Mouse (Mus musculus) limb, embryonic 14.5 days (tissue): ENCODE measurements around the gene Hspb9. TPM values are rescaled to one million over a fixed set of nuclear protein-coding genes. Genes with fewer than 3 reads are reported as not detected.

Experiments used
- ATAC-seq: fragments of 200-750 bp; cut with Nextera tagmentation; 2 replicates; pipeline ENCODE4 v1.8.0; 2017; ENCODE audit warnings: low read depth, moderate number of reproducible peaks, moderate TSS enrichment; ENCODE audit not compliant: low FRiP score
- DNase-seq: peaks from one replicate; pipeline ENCODE4 v3.0.0-alpha.2; 2015; ENCODE audit warnings: low spot score
- H3K27ac ChIP-seq: fragments of 300-500 bp; sonication (generic); replicated peaks from 2 replicates; pipeline ENCODE4 v1.5.1; 2014; ENCODE audit warnings: low read depth, mild to moderate bottlenecking, low read length, moderate library complexity, mixed read lengths
- H3K27me3 ChIP-seq: fragments of 300-500 bp; sonication (generic); 2 replicates; pipeline ENCODE4 v1.6.1; 2014; ENCODE audit warnings: low read length, mixed read lengths; ENCODE audit not compliant: control insufficient read depth, insufficient read depth
- H3K36me3 ChIP-seq: fragments of 300-500 bp; sonication (generic); 2 replicates; pipeline ENCODE4 v1.6.1; 2014; ENCODE audit warnings: mild to moderate bottlenecking, low read length, moderate library complexity, mixed read lengths; ENCODE audit not compliant: control insufficient read depth, insufficient read depth
- H3K4me1 ChIP-seq: fragments of 300-500 bp; sonication (generic); 2 replicates; pipeline ENCODE4 v1.6.1; 2014; ENCODE audit warnings: antibody characterized with exemption, low read length, mixed read lengths; ENCODE audit not compliant: control insufficient read depth, insufficient read depth
- H3K4me2 ChIP-seq: fragments of 300-500 bp; sonication (generic); replicated peaks from 2 replicates; pipeline ENCODE4 v1.6.1; 2014; ENCODE audit warnings: low read depth, mild to moderate bottlenecking, low read length, moderate library complexity; ENCODE audit not compliant: severe bottlenecking
- H3K4me3 ChIP-seq: fragments of 300-500 bp; sonication (generic); replicated peaks from 2 replicates; pipeline ENCODE4 v1.5.1; 2014; ENCODE audit warnings: low read length
- H3K9ac ChIP-seq: fragments of 300-500 bp; sonication (generic); 2 replicates; pipeline ENCODE4 v1.6.1; 2014; ENCODE audit warnings: mild to moderate bottlenecking, low read depth, low read length, moderate library complexity; ENCODE audit not compliant: severe bottlenecking
- H3K9me3 ChIP-seq: fragments of 300-500 bp; sonication (generic); 2 replicates; pipeline ENCODE4 v1.6.1; 2016; ENCODE audit warnings: low read length; ENCODE audit not compliant: control insufficient read depth
- POLR2A ChIP-seq: fragments of 200-500 bp; IDR thresholded peaks from 2 replicates; pipeline ENCODE4 v1.8.0; 2012; ENCODE audit warnings: inconsistent platforms, mild to moderate bottlenecking, moderate library complexity, borderline replicate concordance; ENCODE audit not compliant: insufficient read depth, insufficient read length; ENCODE audit errors: extremely low read depth
- WGBS: fragments of 180-500 bp; shearing (Covaris S2); extraction: QIAGEN DNeasy Blood & Tissue Kit; methylation state at CpG from one replicate; pipeline ENCODE4 v1.1.7; 2014; 5-methylcytosine and 5-hydroxymethylcytosine counted together
- polyA plus RNA-seq, 2 experiments: library from polyadenylated mRNA; depleted of rRNA in 1 of 2; stranded (reverse) in 1 of 2; unstranded in 1 of 2; fragments of >200 nt; fragmentation: Nextera tagmentation in 1 of 2; extraction: Ambion mirVana in 1 of 2; gene quantifications; 2 replicates each; pipeline versions ENCODE4 v1.2.1 to v1.2.3; 2012 to 2014

Hspb9 gene
- polyA plus RNA-seq, 2 experiments: not detected

DNA sequence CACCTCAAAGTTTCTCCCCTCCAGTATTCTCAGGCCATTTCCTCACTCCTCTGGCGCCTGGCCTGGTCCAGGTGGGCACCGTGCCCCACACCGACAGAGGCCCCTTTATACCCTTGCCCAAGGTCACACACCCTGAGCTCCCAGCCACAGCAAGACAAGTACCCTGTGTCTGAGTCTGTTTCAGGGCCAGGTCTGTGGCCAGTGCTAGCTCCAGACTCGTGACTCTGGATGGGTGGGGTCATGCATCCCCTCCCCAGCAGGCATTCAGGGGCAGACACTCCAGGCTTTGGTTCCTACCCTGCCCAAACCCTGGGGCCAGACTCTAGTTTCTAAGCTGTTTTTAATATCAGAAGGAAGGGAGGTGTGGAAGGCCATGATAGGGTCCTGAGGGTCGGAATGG lies 31.8 kb upstream of the Hspb9 start:
- Histone ChIP-seq H3K9me3 (no peaks in the 10 kb centered on the region), H3K27me3 (no peaks in the 10 kb centered on the region), H3K36me3 (no peaks in the 10 kb centered on the region), H3K4me3 (no peak overlapping the region), H3K4me2 (no peak overlapping the region), H3K9ac (no peak overlapping the region), H3K4me1 (no peaks in the 10 kb centered on the region), H3K27ac (no peak overlapping the region)
- DNase-seq (no peak), ATAC-seq (no peak)
- no peak for TF ChIP-seq POLR2A
- WGBS: 68% methylated on average over 5 of the region's 5 CpGs

DNA sequence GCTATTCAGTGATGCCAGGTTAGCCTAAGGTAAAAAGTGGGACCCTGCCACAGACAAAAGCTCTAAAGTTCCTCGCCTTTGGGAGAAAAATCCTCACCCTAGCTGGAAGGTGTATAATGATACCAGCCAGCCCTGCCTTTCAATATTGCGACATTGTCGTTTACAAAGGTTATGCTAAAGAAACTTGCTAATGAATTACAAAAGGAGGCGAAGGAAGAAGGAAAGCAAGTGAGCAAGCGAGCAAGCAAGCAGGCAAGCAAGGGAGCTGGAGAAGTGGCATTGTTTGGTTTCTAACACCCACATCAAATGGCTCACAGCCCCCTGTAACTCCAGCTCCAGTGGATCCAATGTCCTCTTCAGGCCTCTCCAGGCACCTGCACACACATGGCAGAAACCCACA lies 31.1 kb upstream of the Hspb9 start:
- DNase-seq (no peak), ATAC-seq (no peak)
- TF ChIP-seq POLR2A: no peak
- Histone ChIP-seq H3K27me3 (no peaks in the 10 kb centered on the region), H3K4me1 (no peaks in the 10 kb centered on the region), H3K9ac (no peak overlapping the region), H3K4me3 (no peak overlapping the region), H3K4me2 (no peak overlapping the region), H3K9me3 (no peaks in the 10 kb centered on the region), H3K27ac (no peak overlapping the region), H3K36me3 (no peaks in the 10 kb centered on the region)
- WGBS: 73% methylated on average over 5 of the region's 5 CpGs

GRCm38 (mm10) chr11:100684084-100684483 lies 29.6 kb upstream of the Hspb9 start:
- H3K4me1 ChIP-seq: no peaks in the 10 kb centered on the region

GRCm38 (mm10) chr11:100685371-100685770 lies 28.3 kb upstream of the Hspb9 start:
- no peaks in the 10 kb centered on the region for H3K36me3 ChIP-seq
- no peaks in the 10 kb centered on the region for H3K4me1 ChIP-seq
- no peaks in the 10 kb centered on the region for H3K27me3 ChIP-seq
- ATAC-seq (no peak), DNase-seq (no peak)
- WGBS: 84% methylated on average over 2 of the region's 3 CpGs
- no peak overlapping the region for H3K27ac ChIP-seq
- no peak overlapping the region for H3K9ac ChIP-seq
- H3K9me3 ChIP-seq: no peaks in the 10 kb centered on the region
- TF ChIP-seq POLR2A: no peak
- no peak overlapping the region for H3K4me2 ChIP-seq
- H3K4me3 ChIP-seq: no peak overlapping the region

More at GRCm38 (mm10) chr11:100684084-100684483, 29.6 kb upstream of the Hspb9 start:
- H3K36me3 ChIP-seq: no peaks in the 10 kb centered on the region
- H3K9ac ChIP-seq: no peak overlapping the region
- no peak for TF ChIP-seq POLR2A
- ATAC-seq (no peak), DNase-seq (no peak)
- H3K27me3 ChIP-seq: no peaks in the 10 kb centered on the region
- no peak overlapping the region for H3K27ac ChIP-seq
- H3K9me3 ChIP-seq: no peaks in the 10 kb centered on the region
- 79% methylated on average over 2 of the region's 2 CpGs for WGBS
- H3K4me2 ChIP-seq: no peak overlapping the region
- no peak overlapping the region for H3K4me3 ChIP-seq

DNA sequence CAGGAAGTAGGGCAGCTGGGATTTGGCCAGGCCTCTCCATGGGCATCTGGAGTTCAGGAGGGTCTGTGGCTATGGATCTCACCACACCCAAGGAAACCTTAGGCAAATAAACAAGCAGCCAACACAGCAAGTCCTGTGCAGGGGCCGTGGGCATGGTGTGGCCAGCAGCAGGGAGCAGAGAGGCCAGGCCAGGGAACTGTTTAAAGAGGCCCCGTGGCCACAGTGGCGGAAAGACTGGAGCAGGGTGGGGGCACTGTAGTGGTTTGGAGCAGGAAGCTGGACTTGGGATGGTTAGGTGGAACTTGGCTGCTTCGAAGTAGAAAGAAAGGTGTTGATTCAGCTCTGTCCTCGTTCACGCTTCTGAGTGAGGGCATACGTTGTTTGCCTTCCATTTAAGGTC lies 26.4 kb upstream of the Hspb9 start:
- 0 out of 2 replicates have a peak, but pooled peaks have one; percentile 41 for ATAC-seq
- H3K27ac ChIP-seq: no peak overlapping the region
- peaks cover 4% of the 10 kb centered on the region; the same call in 1 of the 2 replicates for H3K4me1 ChIP-seq
- no peaks in the 10 kb centered on the region for H3K9me3 ChIP-seq
- 0 out of 2 replicates have a peak, but pooled peaks cover 8% of the 10 kb centered on the region for H3K27me3 ChIP-seq
- TF ChIP-seq POLR2A: no peak
- H3K36me3 ChIP-seq: no peaks in the 10 kb centered on the region
- 73% methylated on average over 7 of the region's 7 CpGs for WGBS
- no peak overlapping the region for H3K4me2 ChIP-seq
- DNase-seq: no peak
- no peak overlapping the region for H3K9ac ChIP-seq
- H3K4me3 ChIP-seq: no peak overlapping the region

DNA sequence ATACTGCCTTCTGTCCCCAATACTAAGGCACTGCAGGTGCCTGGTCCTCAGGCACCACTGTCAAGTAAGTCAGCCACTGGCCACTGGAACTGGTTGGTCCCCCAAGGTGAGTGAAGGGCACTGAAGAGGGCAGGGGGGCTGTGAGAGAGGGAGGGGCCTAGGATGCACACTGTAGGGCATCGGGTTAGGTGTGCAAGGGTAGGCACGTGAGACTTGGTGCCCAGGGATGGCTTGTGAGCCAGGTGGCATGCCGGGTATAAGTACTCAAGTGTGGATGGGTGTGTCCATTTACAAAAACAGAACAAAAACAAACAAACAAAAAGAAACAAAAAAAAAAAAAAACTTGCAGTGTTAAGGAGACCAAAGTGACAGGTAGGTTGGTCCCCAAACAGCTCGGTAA lies 25.2 kb upstream of the Hspb9 start:
- Histone ChIP-seq H3K27me3 (0 out of 2 replicates have a peak, but pooled peaks cover 8% of the 10 kb centered on the region), H3K4me1 (peaks cover 4% of the 10 kb centered on the region; the same call in 1 of the 2 replicates), H3K4me3 (no peak overlapping the region), H3K9ac (no peak overlapping the region), H3K9me3 (no peaks in the 10 kb centered on the region), H3K4me2 (no peak overlapping the region), H3K36me3 (no peaks in the 10 kb centered on the region), H3K27ac (no peak overlapping the region)
- no peak for TF ChIP-seq POLR2A
- WGBS: 73% methylated on average over 4 of the region's 4 CpGs
- ATAC-seq (no peak), DNase-seq (no peak)
